ENCODE assay signal across 10 mouse cellular contexts in genomic region chr9:66872015-66872727, GRCm38 (mm10). TPM values are rescaled to one million over a fixed set of nuclear protein-coding genes. Genes with fewer than 3 reads are reported as not detected.
A peak's percentile ranks its signal among the peaks of the same experiment; 100 is the strongest.
DNase-seq lines count a peak whose midpoint lies in the region.
"Had no signal": no experiment of that assay in that cellular context is flagged by ENCODE, and none has a peak within 500 bp of the region (broad histone marks: within the 10 kb centered on the region; RNA-seq: fewer than 3 reads in every experiment).

No protein-coding gene starts in this region.

- intact Hi-C loops in heart, postnatal 36 days (cut with DNase I): no loop called here

- peak; percentile 15 to 34 for DNase-seq in cerebellum, postnatal 10 days
- DNase-seq in cerebellum, adult 11-12 months: no peak
- peak; percentile 53 for DNase-seq in gastrocnemius, adult 18-20 months (ENCODE audit: low spot score)
- peak; percentile 78 for DNase-seq in heart, postnatal 36 days
- DNase-seq in lung, postnatal 14 days: peak; percentile 81
- DNase-seq in cerebellum, adult 11 months: no peak
- no peak for DNase-seq in neural tube, embryonic 10.5 days (ENCODE audit: extremely low spot score, low spot score)
- DNase-seq in retina, embryonic 14.5 days (ENCODE audit: low spot score): no peak
- DNase-seq: cerebellum, adult 2 months; thymus, postnatal 25 days had no signal

RNA-seq across cellular contexts. Expression of gene Aph1c, which starts 37.6 kb away (rescaled TPM):
- under 1 TPM; 0.66 to 0.88 TPM for total RNA-seq in gastrocnemius, adult 18-20 months (2021)
- 1 to 10 TPM; 1.4 TPM for total RNA-seq in heart, postnatal 36 days (2021)

RNA-seq across cellular contexts. Expression of gene Rab8b, which starts 47.3 kb away (rescaled TPM):
- total RNA-seq in gastrocnemius, adult 18-20 months (2021): 1 to 10 TPM; 4.9 to 6.5 TPM
- 10 to 100 TPM in 1 of 2 experiments, 1 to 10 TPM in 1; 9.5 to 10.3 TPM for total RNA-seq in heart, postnatal 36 days (2021)

Comparison
In these comparisons a context has a peak if more than half of its experiments do, and no peak if none do; other contexts are left out.
1. DNase-seq: peak in cerebellum, postnatal 10 days (2 of 2), gastrocnemius, adult 18-20 months (single experiment), heart, postnatal 36 days (2 of 2) and lung, postnatal 14 days (single experiment); none in cerebellum, adult 11-12 months (single experiment), cerebellum, adult 11 months (single experiment), neural tube, embryonic 10.5 days (single experiment) and retina, embryonic 14.5 days (single experiment).